Mouse (Mus musculus) heart, adult 2 months (tissue): Measurements from ENCODE around the gene 5530401A14Rik. TPM values are rescaled to one million over a fixed set of nuclear protein-coding genes. Genes with fewer than 3 reads are reported as not detected.

ENCODE experiments used
- DNase-seq, 2 experiments: peaks; one replicate each; pipeline ENCODE4 v3.0.0; 2021
- H3K27ac ChIP-seq: fragments of 200-600 bp; 2 replicates; pipeline ENCODE4 v1.8.1; 2022
- H3K27me3 ChIP-seq: fragments of 200-500 bp; 2 replicates; pipeline ENCODE4 v1.6.1; 2012; ENCODE audit warnings: mild to moderate bottlenecking, low read length, inconsistent platforms, mixed read lengths; ENCODE audit not compliant: control insufficient read depth, insufficient read depth
- H3K36me3 ChIP-seq: fragments of 200-500 bp; 2 replicates; pipeline ENCODE4 v1.6.1; 2012; ENCODE audit warnings: low read length, inconsistent platforms; ENCODE audit not compliant: control insufficient read depth, insufficient read depth
- H3K4me1 ChIP-seq: fragments of 200-500 bp; 2 replicates; pipeline ENCODE4 v1.6.1; 2011; ENCODE audit warnings: low read length; ENCODE audit not compliant: control insufficient read depth, insufficient read depth
- H3K4me3 ChIP-seq: fragments of 200-600 bp; 2 replicates; pipeline ENCODE4 v1.8.1; 2022
- H3K79me2 ChIP-seq: fragments of 200-500 bp; replicated peaks from 2 replicates; pipeline ENCODE4 v1.6.1; 2012; ENCODE audit warnings: mild to moderate bottlenecking, inconsistent platforms, low read length, moderate library complexity, mixed read lengths; ENCODE audit not compliant: control insufficient read depth, insufficient read depth
- H3K9ac ChIP-seq: fragments of 200-500 bp; 2 replicates; pipeline ENCODE4 v1.6.1; 2012; ENCODE audit warnings: low read depth, mild to moderate bottlenecking, control low read depth, inconsistent platforms, low read length, mixed read lengths
- CTCF ChIP-seq: fragments of 200-600 bp; IDR thresholded peaks from 2 replicates; pipeline ENCODE4 v1.8.1; 2022; ENCODE audit warnings: antibody characterized with exemption, mild to moderate bottlenecking, moderate library complexity
- EP300 ChIP-seq: fragments of 200-500 bp; IDR thresholded peaks from 2 replicates; pipeline ENCODE4 v1.6.1; 2011; ENCODE audit warnings: low read depth, low read length, control low read depth; ENCODE audit not compliant: insufficient read depth
- POLR2A ChIP-seq: fragments of 200-500 bp; IDR thresholded peaks from 2 replicates; pipeline ENCODE4 v1.6.1; 2011; ENCODE audit warnings: mild to moderate bottlenecking, low read depth, low read length, control low read depth; ENCODE audit not compliant: insufficient read depth
- WGBS: fragments of 180-500 bp; shearing (Covaris S2); methylation state at CpG from one replicate; pipeline ENCODE4 v1.1.7; 2018; 5-methylcytosine and 5-hydroxymethylcytosine counted together
- intact Hi-C: fragments of 180-260 bp; cut with DNase I; formaldehyde crosslinking; loops from one replicate; pipeline ENCODE4 v1.15.1; 2025
- long read RNA-seq: library from polyadenylated mRNA; stranded (forward); transcript quantifications from one replicate; pipeline ENCODE4 v2.0.0, GENCODE M21; 2021
- polyA plus RNA-seq: library from polyadenylated mRNA; depleted of rRNA; stranded (reverse); fragments of >200 nt; gene quantifications from 2 replicates; pipeline ENCODE4 v1.2.3, GENCODE M21; 2012; rRNA removed
- total RNA-seq, 2 experiments: library from RNA; stranded (reverse); gene quantifications; 2 replicates each; pipeline ENCODE4 v1.2.3; 2021

The 5530401A14Rik gene
- total RNA-seq (under 1 TPM; 0.08 to 0.11 TPM), polyA plus RNA-seq (not detected in 2 replicates)
- long read RNA-seq = 0 reads

- no peak for DNase-seq
- Histone ChIP-seq H3K4me1 (no peaks in the 10 kb centered on the region), H3K36me3 (no peaks in the 10 kb centered on the region), H3K27ac (no peak within 1 kb of the TSS), H3K27me3 (no peaks in the 10 kb centered on the region; the same call in 1 of the 2 replicates), H3K4me3 (no peak within 1 kb of the TSS), H3K79me2 (no peaks in the 10 kb centered on the region), H3K9ac (no peak within 1 kb of the TSS)
- TF ChIP-seq EP300 = no peak
- no peak for TF ChIP-seq CTCF
- TF ChIP-seq POLR2A = no peak
- 46% methylated on average over 4 of the region's 4 CpGs for WGBS
- intact Hi-C loops = no loop called here
These were observed at the start of gene 5530401A14Rik for GRCm38 (mm10) chr11:81860250-81860972. Gene 5530401A14Rik, plus strand, starts transcription at chr11:81860673.

GRCm38 (mm10) chr11:81814816-81815215 is 45.7 kb upstream of the 5530401A14Rik start:
- WGBS = 56% methylated on average over 1 of the region's 1 CpGs
- Histone ChIP-seq H3K27ac (no peak overlapping the region), H3K79me2 (no peaks in the 10 kb centered on the region), H3K9ac (no peak overlapping the region), H3K27me3 (no peaks in the 10 kb centered on the region), H3K4me1 (no peaks in the 10 kb centered on the region), H3K4me3 (no peak overlapping the region), H3K36me3 (no peaks in the 10 kb centered on the region)
- no peak for DNase-seq
- TF ChIP-seq EP300 (no peak), CTCF (no peak), POLR2A (no peak)
- intact Hi-C loops = no loop called here

- Histone ChIP-seq H3K9ac (no peak overlapping the region), H3K79me2 (no peaks in the 10 kb centered on the region), H3K27me3 (no peaks in the 10 kb centered on the region), H3K4me3 (no peak overlapping the region), H3K27ac (no peak overlapping the region), H3K4me1 (no peaks in the 10 kb centered on the region), H3K36me3 (no peaks in the 10 kb centered on the region)
- 70% methylated on average over 5 of the region's 5 CpGs for WGBS
- no peak for TF ChIP-seq POLR2A
- no peak for TF ChIP-seq EP300
- no peak for TF ChIP-seq CTCF
- DNase-seq = no peak
- intact Hi-C loops = no loop called here
These were observed 43.9 kb upstream of the 5530401A14Rik start for GRCm38 (mm10) chr11:81816531-81816930.

GRCm38 (mm10) chr11:81832381-81832780 is 28.1 kb upstream of the 5530401A14Rik start:
- WGBS = 54% methylated on average over 1 of the region's 1 CpGs
- intact Hi-C loops = no loop called here
- Histone ChIP-seq H3K79me2 (no peaks in the 10 kb centered on the region), H3K9ac (no peak overlapping the region), H3K27me3 (no peaks in the 10 kb centered on the region), H3K36me3 (no peaks in the 10 kb centered on the region), H3K4me1 (no peaks in the 10 kb centered on the region), H3K27ac (no peak overlapping the region), H3K4me3 (no peak overlapping the region)
- no peak for DNase-seq
- TF ChIP-seq POLR2A (no peak), CTCF (no peak), EP300 (no peak)

GRCm38 (mm10) chr11:81838426-81838825 is 22.0 kb upstream of the 5530401A14Rik start:
- H3K4me1 ChIP-seq = no peaks in the 10 kb centered on the region
- 69% methylated on average over 4 of the region's 4 CpGs for WGBS
- no peaks in the 10 kb centered on the region for H3K36me3 ChIP-seq
- no peaks in the 10 kb centered on the region for H3K27me3 ChIP-seq
- H3K9ac ChIP-seq = no peak overlapping the region
- TF ChIP-seq CTCF (no peak), EP300 (no peak), POLR2A (no peak)
- H3K79me2 ChIP-seq = no peaks in the 10 kb centered on the region
- H3K4me3 ChIP-seq = no peak overlapping the region
- no peak overlapping the region for H3K27ac ChIP-seq
- no peak for DNase-seq
- intact Hi-C loops = no loop called here

DNA sequence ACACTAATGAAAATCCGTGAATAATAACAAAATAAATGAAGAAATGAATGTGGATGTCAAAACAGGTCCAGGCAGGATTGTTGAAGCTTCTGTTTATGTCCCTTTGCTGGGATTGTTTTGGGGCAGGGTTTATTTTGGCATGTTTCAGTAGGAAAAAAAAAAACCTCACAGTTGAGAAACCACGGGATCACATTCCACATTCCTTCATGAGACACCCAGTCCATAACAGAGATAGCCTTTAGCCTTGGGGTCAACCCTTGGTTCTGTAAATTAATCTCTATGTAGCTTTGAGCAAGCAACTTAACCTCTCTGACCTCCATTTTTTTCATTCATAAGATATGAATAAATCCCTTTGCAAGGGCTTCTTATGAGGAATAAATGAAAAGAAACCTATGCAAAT is 19.5 kb upstream of the 5530401A14Rik start:
- no peak overlapping the region for H3K9ac ChIP-seq

More for the DNA sequence above, 19.5 kb upstream of the 5530401A14Rik start:
- Histone ChIP-seq H3K27ac (no peak overlapping the region), H3K4me1 (no peaks in the 10 kb centered on the region), H3K79me2 (no peaks in the 10 kb centered on the region), H3K27me3 (no peaks in the 10 kb centered on the region), H3K4me3 (no peak overlapping the region), H3K36me3 (no peaks in the 10 kb centered on the region)
- 28% methylated on average over 2 of the region's 2 CpGs for WGBS
- DNase-seq = no peak
- intact Hi-C loops = no loop called here
- TF ChIP-seq EP300 (no peak), POLR2A (no peak), CTCF (no peak)
